Mouse (Mus musculus) kidney, postnatal 0 days (tissue): ENCODE data around the gene Map3k19. TPM values are rescaled to one million over a fixed set of nuclear protein-coding genes. Genes with fewer than 3 reads are reported as not detected.

Source experiments
- ATAC-seq: fragments of 200-750 bp; cut with Nextera tagmentation; replicated peaks from 2 replicates; pipeline ENCODE4 v1.8.0; 2017; ENCODE audit warnings: low read depth, moderate number of reproducible peaks, moderate TSS enrichment, moderate library complexity; ENCODE audit not compliant: low FRiP score
- DNase-seq: peaks from one replicate; pipeline ENCODE4 v3.0.0-alpha.2; 2016; ENCODE audit warnings: low spot score
- H3K27ac ChIP-seq: fragments of 300-500 bp; sonication (generic); 2 replicates; pipeline ENCODE4 v1.5.1; 2014; ENCODE audit warnings: mild to moderate bottlenecking
- H3K27me3 ChIP-seq: fragments of 300-500 bp; sonication (generic); 2 replicates; pipeline ENCODE4 v1.6.1; 2014; ENCODE audit warnings: low read length, mixed read lengths; ENCODE audit not compliant: insufficient read depth
- H3K36me3 ChIP-seq: fragments of 300-500 bp; sonication (generic); 2 replicates; pipeline ENCODE4 v1.6.1; 2014; ENCODE audit warnings: low read length, mixed read lengths; ENCODE audit not compliant: insufficient read depth
- H3K4me1 ChIP-seq: fragments of 300-500 bp; sonication (generic); replicated peaks from 2 replicates; pipeline ENCODE4 v1.6.1; 2014; ENCODE audit warnings: antibody characterized with exemption, low read length, mixed read lengths; ENCODE audit not compliant: insufficient read depth
- H3K4me2 ChIP-seq: fragments of 300-500 bp; sonication (generic); 2 replicates; pipeline ENCODE4 v1.6.1; 2014; ENCODE audit warnings: mild to moderate bottlenecking, low read length, moderate library complexity, mixed read lengths
- H3K4me3 ChIP-seq: fragments of 300-500 bp; sonication (generic); replicated peaks from 2 replicates; pipeline ENCODE4 v1.5.1; 2014; ENCODE audit warnings: low read depth, low read length
- H3K9ac ChIP-seq: fragments of 300-500 bp; sonication (generic); 2 replicates; pipeline ENCODE4 v1.6.1; 2014; ENCODE audit warnings: low read depth, low read length
- H3K9me3 ChIP-seq: fragments of 300-500 bp; sonication (generic); replicated peaks from 2 replicates; pipeline ENCODE4 v1.6.1; 2016; ENCODE audit warnings: low read length, inconsistent platforms, mixed read lengths
- CTCF ChIP-seq: IDR thresholded peaks from 2 replicates; pipeline ENCODE4 v1.5.1; 2016; ENCODE audit warnings: antibody characterized with exemption, low read depth, mild to moderate bottlenecking, moderate library complexity
- WGBS: fragments of 180-500 bp; shearing (Covaris S2); extraction: QIAGEN DNeasy Blood & Tissue Kit; methylation state at CpG from one replicate; pipeline ENCODE4 v1.1.7; 2014; 5-methylcytosine and 5-hydroxymethylcytosine counted together
- polyA plus RNA-seq: library from polyadenylated mRNA; unstranded; fragments of >200 nt; fragmentation: Nextera tagmentation; extraction: Ambion mirVana; gene quantifications from 2 replicates; pipeline ENCODE4 v1.2.1, GENCODE M21; 2015

Gene Map3k19
- polyA plus RNA-seq, 1 experiment from 2014 or later: not detected

- no peak overlapping the region for H3K9ac ChIP-seq
- ATAC-seq: no peak
- WGBS: 31% methylated on average over 4 of the region's 4 CpGs
- TF ChIP-seq CTCF: no peak
- no peak for DNase-seq
- no peak overlapping the region for H3K4me2 ChIP-seq
- H3K4me3 ChIP-seq: no peak overlapping the region
- H3K27ac ChIP-seq: no peak overlapping the region
- no peaks in the 10 kb centered on the region for H3K9me3 ChIP-seq
- no peaks in the 10 kb centered on the region for H3K36me3 ChIP-seq
- H3K4me1 ChIP-seq: no peaks in the 10 kb centered on the region
- H3K27me3 ChIP-seq: no peaks in the 10 kb centered on the region
Observed at GRCm38 (mm10) chr1:127836619-127837018, 18.2 kb downstream of the Map3k19 start.

DNA sequence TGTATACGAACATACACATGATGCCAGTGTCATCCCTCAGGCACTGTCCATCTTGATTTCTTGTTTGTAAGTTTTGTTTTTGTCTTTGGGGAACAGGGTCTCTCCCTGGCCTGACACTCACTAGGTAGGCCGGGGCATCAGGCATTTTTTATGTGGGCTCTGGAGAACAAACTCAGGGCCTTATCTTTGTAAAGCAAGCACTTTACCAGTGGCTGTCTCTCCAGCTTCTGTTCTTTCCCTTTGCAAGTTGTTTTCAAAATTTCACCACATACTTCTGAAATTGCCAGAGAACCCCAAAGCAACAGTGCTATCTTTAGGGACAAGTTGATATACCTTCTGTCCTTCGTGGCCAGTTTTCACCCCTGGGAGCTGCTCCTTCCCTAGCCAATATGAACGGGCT is 20.6 kb downstream of the Map3k19 start:
- ATAC-seq: no peak
- no peak for DNase-seq
- no peak overlapping the region for H3K27ac ChIP-seq
- no peak overlapping the region for H3K4me3 ChIP-seq
- H3K4me2 ChIP-seq: no peak overlapping the region
- H3K9me3 ChIP-seq: no peaks in the 10 kb centered on the region
- H3K4me1 ChIP-seq: no peaks in the 10 kb centered on the region
- no peak for TF ChIP-seq CTCF
- 65% methylated on average over 4 of the region's 4 CpGs for WGBS
- H3K36me3 ChIP-seq: no peaks in the 10 kb centered on the region
- H3K9ac ChIP-seq: no peak overlapping the region
- no peaks in the 10 kb centered on the region for H3K27me3 ChIP-seq

DNA sequence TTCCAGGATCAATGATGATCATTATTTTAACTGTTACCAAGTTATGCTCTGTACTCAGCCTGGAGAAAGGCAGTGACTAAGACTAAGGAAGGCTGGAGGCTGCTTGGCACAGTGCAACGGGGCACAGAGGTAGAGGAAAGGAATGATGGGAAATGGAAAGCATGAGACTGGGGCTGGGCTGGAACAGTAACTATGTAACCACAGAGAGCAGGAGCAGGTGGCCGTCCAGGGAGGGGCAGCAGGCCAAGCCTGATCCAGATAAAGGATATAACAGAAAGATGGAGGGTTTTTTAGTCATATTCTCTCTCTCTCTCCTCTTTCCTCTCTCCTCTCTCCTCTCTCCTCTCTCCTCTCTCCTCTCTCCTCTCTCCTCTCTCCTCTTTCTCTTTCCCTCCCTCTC is 21.1 kb downstream of the Map3k19 start:
- no peaks in the 10 kb centered on the region for H3K9me3 ChIP-seq
- WGBS: 41% methylated on average over 2 of the region's 2 CpGs
- no peak for TF ChIP-seq CTCF
- no peak overlapping the region for H3K4me2 ChIP-seq
- no peak overlapping the region for H3K27ac ChIP-seq
- H3K4me1 ChIP-seq: no peaks in the 10 kb centered on the region
- no peaks in the 10 kb centered on the region for H3K36me3 ChIP-seq
- H3K27me3 ChIP-seq: no peaks in the 10 kb centered on the region
- no peak for DNase-seq
- H3K4me3 ChIP-seq: no peak overlapping the region
- no peak for ATAC-seq
- H3K9ac ChIP-seq: no peak overlapping the region

DNA sequence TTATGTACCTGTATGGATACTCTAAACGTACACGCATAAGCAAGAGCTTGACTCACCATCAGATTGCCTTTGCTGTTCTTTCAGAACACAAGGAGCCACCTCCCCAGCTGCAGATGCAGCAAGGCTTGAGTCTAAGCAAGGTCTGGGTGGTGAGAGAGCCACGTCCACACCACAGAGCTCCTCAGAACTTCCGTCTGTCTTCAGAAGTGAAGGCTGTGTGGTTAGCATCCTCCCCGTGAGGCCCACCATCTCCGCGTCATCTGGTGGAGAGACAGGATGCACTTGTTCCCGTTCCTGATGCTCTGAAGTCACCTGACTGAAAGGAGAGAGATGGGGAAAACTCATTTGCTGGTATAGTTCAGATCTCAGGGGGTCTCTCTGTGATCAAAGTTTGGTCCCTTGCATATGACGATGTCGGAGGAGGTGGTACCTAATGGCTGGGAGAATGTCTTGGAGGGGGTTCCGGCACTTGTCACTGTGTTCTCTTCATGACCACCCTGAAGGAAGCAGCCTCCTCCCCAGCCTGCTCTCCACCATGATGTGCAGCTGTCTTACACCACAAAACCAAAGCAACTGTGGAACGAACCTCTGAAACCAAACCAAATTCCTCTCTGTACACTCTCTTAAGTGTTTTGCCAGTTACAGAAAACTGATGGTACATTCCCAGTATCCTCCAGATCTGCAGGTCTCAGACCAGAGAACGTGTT is 24.5 kb downstream of the Map3k19 start:
- Histone ChIP-seq H3K36me3 (no peaks in the 10 kb centered on the region), H3K4me3 (no peak overlapping the region), H3K27ac (no peak overlapping the region), H3K4me2 (no peak overlapping the region), H3K9me3 (no peaks in the 10 kb centered on the region), H3K9ac (no peak overlapping the region), H3K4me1 (no peaks in the 10 kb centered on the region), H3K27me3 (no peaks in the 10 kb centered on the region)
- DNase-seq: no peak
- ATAC-seq: no peak
- WGBS: 83% methylated on average over 13 of the region's 13 CpGs
- no peak for TF ChIP-seq CTCF

- H3K27me3 ChIP-seq: no peaks in the 10 kb centered on the region
- TF ChIP-seq CTCF: peak; percentile 82
- H3K36me3 ChIP-seq: no peaks in the 10 kb centered on the region
- DNase-seq: peak; percentile 88
- WGBS: 17% methylated on average over 2 of the region's 2 CpGs
- H3K4me1 ChIP-seq: no peaks in the 10 kb centered on the region
- ATAC-seq: no peak
- H3K4me3 ChIP-seq: no peak overlapping the region
- no peak overlapping the region for H3K4me2 ChIP-seq
- H3K27ac ChIP-seq: no peak overlapping the region
- H3K9me3 ChIP-seq: no peaks in the 10 kb centered on the region
- H3K9ac ChIP-seq: no peak overlapping the region
Observed at GRCm38 (mm10) chr1:127827325-127827724, 27.5 kb downstream of the Map3k19 start.

GRCm38 (mm10) chr1:127816381-127816780 is 38.5 kb downstream of the Map3k19 start:
- DNase-seq (no peak), ATAC-seq (no peak)
- 85% methylated on average over 6 of the region's 6 CpGs for WGBS
- no peak overlapping the region for H3K4me2 ChIP-seq
- no peak overlapping the region for H3K9ac ChIP-seq
- no peak overlapping the region for H3K4me3 ChIP-seq
- H3K36me3 ChIP-seq: no peaks in the 10 kb centered on the region
- TF ChIP-seq CTCF: no peak
- no peaks in the 10 kb centered on the region for H3K27me3 ChIP-seq
- no peak overlapping the region for H3K27ac ChIP-seq
- no peaks in the 10 kb centered on the region for H3K4me1 ChIP-seq
- no peaks in the 10 kb centered on the region for H3K9me3 ChIP-seq

DNA sequence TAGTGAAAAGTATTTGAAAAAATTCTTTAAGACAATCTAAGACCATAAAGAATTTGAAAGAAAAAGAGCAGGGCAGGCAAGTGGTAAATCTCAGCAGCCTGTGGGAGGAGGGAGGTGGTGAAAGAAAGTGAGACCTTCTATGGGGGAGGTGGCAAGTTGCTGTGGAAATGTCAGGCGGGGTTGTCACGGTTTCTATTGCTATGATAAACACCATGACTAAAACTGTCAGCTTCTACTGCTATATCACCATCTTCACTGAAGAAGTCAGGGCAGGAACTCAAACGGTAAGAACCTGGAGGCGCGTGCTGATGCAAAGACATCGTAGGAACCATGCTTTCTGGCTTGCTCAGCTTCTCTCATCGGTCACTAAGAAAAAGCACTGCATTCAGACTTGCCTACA is 41.9 kb downstream of the Map3k19 start:
- no peak for TF ChIP-seq CTCF
- Histone ChIP-seq H3K9ac (no peak overlapping the region), H3K36me3 (no peaks in the 10 kb centered on the region), H3K27ac (no peak overlapping the region), H3K4me1 (no peaks in the 10 kb centered on the region), H3K27me3 (no peaks in the 10 kb centered on the region), H3K9me3 (no peaks in the 10 kb centered on the region), H3K4me3 (no peak overlapping the region), H3K4me2 (peak overlapping the region; percentile 18; the same call in 1 of the 2 replicates)
- WGBS: 25% methylated on average over 7 of the region's 7 CpGs
- ATAC-seq (no peak), DNase-seq (peak; percentile 40)
